Mouse (Mus musculus) left cerebral cortex, adult 11 months (tissue): ENCODE measurements at regions not wholly inside any gene's neighbourhood (a gene's known extent, or its start where the extent isn't known, plus 50 kb on each side); places are given as distances from the start of the nearest gene placed in this dataset.

Experiments
- DNase-seq: peaks from one replicate; pipeline ENCODE4 v3.0.0; 2022; ENCODE audit warnings: low spot score

DNA sequence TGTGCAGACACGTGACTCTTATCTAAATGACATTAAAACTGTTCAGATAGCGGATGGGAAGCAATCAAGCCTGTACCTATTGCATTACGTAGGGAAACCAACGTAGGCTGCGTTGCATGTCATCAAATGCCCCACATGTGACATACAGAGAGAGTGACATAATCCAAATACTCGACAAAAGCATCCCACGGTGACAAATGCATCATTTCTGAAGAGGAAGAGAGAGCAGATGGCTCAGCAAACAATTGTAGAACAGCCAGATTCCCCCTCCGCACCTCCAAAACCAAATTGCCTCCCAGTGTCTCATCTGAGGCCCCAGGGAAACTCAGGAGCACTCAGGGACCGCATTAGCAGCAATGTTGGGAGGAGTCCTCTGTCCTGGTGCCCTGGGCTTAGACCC, 163.4 kb upstream of the Nr4a3 start:
- DNase-seq = peak; percentile 5

- DNase-seq = no peak
Observed at GRCm38 (mm10) chr4:47882076-47882475, 162.9 kb upstream of the Nr4a3 start.

DNA sequence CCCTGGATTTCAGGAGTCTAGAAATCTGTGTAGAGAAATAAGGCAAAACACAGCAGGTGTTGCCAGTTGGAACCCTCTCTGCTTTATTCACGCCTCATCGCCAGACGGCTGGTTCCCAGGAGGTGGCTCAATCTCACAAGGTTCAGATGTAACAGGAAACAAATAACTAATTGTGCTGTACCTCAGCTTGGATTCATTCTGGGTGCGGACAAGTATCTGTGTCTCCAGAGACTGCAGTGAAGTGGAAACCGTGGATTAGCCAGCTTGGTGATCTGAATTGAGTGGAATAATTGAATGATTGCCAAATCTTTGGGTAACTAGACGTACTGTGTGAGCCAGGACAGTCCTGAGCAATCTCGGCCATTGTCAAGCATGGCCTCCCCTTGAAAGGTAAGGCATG, 145.4 kb upstream of the Nr4a3 start:
- DNase-seq = no peak

DNA sequence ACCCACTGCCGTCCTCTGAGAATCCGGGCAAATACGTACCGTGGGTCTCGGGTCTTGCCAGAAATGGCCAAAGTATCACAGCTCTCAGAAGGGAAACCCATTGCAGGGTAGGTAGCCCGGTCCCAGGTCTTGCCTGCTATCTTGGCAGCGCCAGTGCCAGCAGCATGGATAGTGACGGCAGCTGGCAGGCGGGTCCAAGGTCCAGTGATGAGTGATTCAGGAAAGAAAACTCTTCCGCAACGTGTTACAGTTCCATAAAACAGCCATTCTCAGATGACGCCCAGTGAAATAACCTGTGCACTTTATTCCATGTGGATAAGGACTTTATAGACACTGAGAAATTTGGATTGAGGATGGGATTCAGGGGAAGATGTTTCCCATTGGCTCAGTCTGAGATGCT, 142.2 kb upstream of the Nr4a3 start:
- no peak for DNase-seq

GRCm38 (mm10) chr4:47912259-47912658, 132.7 kb upstream of the Nr4a3 start:
- no peak for DNase-seq

DNA sequence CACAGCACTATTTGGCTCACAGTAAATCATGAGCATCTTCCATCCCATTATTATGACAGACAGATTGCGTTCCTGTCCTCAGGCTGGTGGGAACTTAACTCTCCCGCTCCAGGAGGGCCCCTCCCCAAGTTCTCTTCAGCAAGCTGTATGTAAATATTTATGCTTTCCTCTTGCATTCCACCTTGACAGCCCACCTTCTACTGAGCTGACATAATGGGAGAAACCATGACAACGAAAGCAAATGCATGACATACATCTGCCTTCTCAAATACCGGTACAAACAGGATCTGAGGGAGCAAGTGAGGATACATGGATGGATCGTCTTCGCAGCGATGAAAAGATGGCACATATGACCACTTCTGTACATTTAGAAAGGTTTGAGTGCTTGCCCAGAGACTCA, 125.4 kb upstream of the Nr4a3 start:
- no peak for DNase-seq

DNA sequence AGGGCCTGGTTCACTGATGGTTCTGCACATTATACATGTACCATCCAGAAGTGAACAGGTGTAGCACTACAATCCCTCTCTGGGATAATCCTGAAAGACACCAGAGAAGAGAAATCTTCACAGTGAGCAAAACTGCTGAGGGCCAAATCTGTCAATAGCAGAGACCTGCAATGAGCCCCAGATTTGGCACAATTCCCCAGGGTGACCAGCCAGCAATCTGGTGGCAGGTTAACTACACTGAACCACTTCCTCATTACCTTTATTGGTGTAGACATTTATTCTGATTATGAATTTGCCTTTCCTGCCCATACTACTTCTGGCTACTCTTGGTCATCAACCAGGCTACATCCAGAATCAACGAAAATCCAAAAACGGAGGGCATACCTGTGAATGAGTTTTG, 113.5 kb upstream of the Nr4a3 start:
- no peak for DNase-seq

DNA sequence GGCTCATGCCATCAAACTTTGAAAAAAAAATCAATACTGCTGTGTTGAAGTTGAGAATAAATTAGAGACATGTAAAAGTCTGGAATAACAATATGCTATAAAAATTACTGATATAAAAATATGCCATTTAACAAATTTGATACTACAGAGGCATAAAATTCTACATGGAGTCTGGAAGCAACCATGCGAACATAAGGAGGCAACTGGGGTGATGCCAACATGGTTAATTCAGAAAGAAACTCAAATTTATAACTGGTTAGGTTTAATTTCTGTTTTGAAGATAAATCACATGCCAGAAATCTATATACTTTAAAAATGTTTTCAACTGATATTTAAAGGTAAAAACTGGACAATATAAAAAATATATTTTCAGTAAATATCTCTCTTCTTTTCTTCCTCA, 111.4 kb upstream of the Nr4a3 start:
- DNase-seq = no peak

GRCm38 (mm10) chr4:47935547-47935946, 109.4 kb upstream of the Nr4a3 start:
- no peak for DNase-seq

DNA sequence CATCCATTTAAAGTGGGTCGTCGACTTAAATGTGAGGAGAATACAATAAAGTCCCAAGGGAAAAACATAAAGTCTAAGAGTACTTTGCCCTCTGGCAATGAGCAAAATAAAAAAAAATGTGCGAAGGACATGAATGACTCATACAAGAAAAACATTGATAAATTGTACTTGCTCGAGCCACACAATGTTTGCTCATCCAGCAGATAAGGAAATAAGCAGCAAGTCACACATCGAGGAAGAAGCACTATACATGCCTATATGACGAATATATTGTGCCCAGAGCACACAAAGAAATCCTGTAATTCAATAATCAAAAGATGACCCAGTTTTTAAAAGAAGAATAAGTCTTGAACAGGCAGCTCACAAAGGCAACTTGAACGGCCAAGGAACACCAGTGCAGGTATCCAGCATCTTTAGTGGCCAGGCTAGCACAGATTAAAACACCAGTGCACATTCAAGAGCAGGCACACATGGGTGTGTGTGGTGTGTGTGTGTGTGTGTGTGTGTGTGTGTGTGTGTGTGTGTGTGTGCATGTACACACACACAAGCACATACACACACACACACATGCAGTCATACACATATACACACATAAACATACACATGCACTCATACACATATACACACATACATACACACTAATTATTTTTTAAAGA, 108.4 kb upstream of the Nr4a3 start:
- DNase-seq = no peak

DNA sequence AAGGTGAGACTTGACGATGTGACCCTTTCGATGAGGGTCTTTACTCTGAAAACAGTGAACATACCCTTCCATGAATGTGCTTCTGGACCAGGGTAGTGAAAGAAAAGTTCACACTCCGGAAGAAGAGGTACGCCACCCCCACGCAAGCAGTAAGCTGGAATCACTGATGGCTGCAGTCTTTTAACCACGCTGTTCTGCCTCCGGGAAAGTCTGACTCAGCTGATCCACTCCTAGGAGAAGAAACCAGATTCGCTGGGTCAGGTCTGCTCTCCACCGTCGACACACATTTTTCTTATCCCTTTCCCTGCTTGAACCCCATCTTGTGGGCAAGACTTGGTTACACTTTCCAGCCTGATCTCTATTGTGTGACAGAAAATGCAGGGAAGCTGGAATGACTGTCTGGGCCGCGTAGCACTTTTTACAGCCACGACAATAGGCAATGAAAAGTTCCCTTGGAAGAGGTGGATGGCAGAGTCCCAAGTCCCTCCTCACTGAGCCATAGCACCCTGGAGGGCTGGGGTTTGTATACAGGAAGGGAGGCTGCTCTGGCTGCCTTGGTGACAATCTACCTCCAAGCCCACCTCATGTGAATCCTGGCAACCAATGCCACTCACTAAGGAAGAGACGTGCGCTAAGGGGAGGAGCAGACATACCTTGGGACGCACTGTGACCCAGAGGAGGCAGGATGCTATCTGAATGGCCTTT, 96.9 kb upstream of the Nr4a3 start:
- DNase-seq = no peak

DNA sequence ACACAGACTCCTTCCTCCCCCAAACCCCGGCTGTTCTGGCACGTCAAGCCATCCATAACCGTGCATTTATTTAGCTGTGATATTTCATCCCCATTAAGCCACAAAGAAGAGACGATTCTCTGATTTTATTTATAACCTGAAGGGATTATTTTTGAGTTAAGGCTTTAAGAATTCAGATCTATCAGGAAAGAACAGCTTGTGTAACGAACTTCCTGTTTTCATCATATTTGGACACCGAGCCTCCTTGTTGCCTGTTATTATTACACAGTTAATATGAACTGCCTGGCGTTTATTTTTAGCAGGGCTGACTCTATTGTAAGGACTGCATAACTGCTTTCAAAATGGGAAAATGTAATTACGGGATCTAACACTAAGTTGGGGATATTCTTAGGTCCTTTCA, 96.2 kb upstream of the Nr4a3 start:
- no peak for DNase-seq

- DNase-seq = no peak
Observed at GRCm38 (mm10) chr4:47954576-47955305, 90.2 kb upstream of the Nr4a3 start.

DNA sequence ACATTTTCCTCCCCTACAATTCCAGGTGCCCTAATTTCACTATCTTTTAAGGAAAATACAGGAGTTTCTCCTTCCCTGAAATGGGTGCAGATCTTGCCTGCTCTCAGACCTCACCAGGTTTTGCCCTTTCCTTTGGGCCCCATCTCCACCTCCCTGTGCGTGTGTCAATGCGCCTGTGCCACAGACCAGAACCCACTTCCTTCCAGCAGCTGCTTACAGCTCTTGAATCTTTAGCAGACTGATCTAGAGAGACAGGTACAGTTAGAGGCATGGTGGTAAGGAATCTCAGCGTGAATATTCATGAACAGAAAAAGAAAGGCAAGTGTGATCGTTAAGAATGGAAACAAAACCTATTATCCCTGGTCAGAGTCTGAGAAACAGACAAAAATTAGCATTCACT, 80.3 kb upstream of the Nr4a3 start:
- no peak for DNase-seq

DNA sequence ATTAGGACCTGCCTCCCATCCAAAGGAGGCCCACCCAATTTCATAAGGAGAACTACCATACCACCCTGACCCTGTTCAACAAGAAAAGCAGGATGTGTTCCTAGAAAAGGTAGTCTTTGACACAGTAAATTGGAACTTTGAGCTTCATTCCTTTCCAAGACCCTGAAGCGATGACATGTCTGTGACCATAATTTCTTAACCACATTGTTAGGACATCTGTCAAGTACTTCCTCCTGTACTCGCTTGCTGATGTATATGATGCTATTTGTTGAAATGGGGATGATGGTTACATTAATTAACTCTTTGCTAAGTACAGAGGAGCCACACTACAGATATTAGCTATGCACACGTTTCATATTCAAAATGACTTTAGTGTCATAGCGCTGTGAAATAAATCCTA, 73.1 kb upstream of the Nr4a3 start:
- DNase-seq = no peak

GRCm38 (mm10) chr4:47979579-47980313, 65.2 kb upstream of the Nr4a3 start:
- DNase-seq = no peak
